Mouse (Mus musculus) brain, embryonic 14.5 days (tissue): ENCODE data around the gene Zfhx3.

ENCODE experiments used
- CTCF ChIP-seq: fragments of 200-500 bp; IDR thresholded peaks from 2 replicates; pipeline ENCODE4 v1.5.1; 2012; ENCODE audit warnings: inconsistent platforms, mild to moderate bottlenecking, moderate library complexity, borderline replicate concordance; ENCODE audit not compliant: insufficient read depth, insufficient read length; ENCODE audit errors: extremely low read depth
- POLR2A ChIP-seq: fragments of 200-500 bp; IDR thresholded peaks from 2 replicates; pipeline ENCODE4 v1.6.1; 2012; ENCODE audit warnings: mild to moderate bottlenecking, inconsistent platforms, borderline replicate concordance; ENCODE audit not compliant: poor library complexity, insufficient read depth, insufficient read length, severe bottlenecking; ENCODE audit errors: extremely low read depth

DNA sequence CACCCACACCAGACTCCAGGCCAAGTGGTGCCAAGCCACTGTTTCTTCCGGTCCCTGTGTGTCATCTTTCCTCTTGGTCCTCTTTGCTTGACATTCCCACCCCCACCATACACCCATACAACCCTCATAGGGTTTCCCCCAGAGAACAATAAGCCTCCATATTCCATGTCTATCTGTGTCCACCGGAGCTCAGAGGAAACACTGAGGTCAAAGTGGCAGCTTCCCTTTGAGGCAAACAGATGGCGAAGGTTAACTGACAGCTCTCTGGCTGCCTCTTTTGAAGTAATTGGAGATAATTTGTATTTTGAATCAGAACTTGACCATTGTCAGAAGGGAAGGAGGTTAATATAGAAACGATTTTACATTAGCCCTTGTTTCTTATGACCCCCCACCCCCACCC is 292.0 kb downstream of the Zfhx3 start:
- no peak for TF ChIP-seq CTCF
- TF ChIP-seq POLR2A = no peak
